Mouse (Mus musculus) CH12.LX (cell line): ENCODE data around the gene Gdpd5.

Experiments
- BHLHE40 ChIP-seq: IDR thresholded peaks from 2 replicates; pipeline ENCODE4 v1.6.1; 2011; ENCODE audit warnings: mild to moderate bottlenecking, low read depth, low read length, improper control_type of control experiment
- CHD1 ChIP-seq: IDR thresholded peaks from 2 replicates; pipeline ENCODE4 v1.6.1; 2012; ENCODE audit warnings: low read depth, low read length, improper control_type of control experiment, inconsistent platforms
- CHD2 ChIP-seq: IDR thresholded peaks from 2 replicates; pipeline ENCODE4 v1.6.1; 2011; ENCODE audit warnings: low read length, improper control_type of control experiment
- CTCF ChIP-seq, 2 experiments: IDR thresholded peaks in 1 of 2; conservative IDR thresholded peaks in 1 of 2; 2 replicates each; pipeline ENCODE4 v1.5.1; 2011 to 2012; ENCODE audit warnings: low read depth in 2 of 2, low read length in 2 of 2, improper control_type of control experiment in 1 of 2, inconsistent platforms in 1 of 2, mild to moderate bottlenecking in 1 of 2, moderate library complexity in 1 of 2
- ELF1 ChIP-seq: IDR thresholded peaks from 2 replicates; pipeline ENCODE4 v1.6.1; 2014; ENCODE audit warnings: low read depth, mild to moderate bottlenecking, inconsistent platforms, low read length, improper control_type of control experiment
- EP300 ChIP-seq: IDR thresholded peaks from 2 replicates; pipeline ENCODE4 v1.6.1; 2011; ENCODE audit warnings: low read length, improper control_type of control experiment
- HCFC1 ChIP-seq: IDR thresholded peaks from 2 replicates; pipeline ENCODE4 v1.6.1; 2012; ENCODE audit warnings: low read depth, mild to moderate bottlenecking, inconsistent platforms, low read length, improper control_type of control experiment
- KAT2A ChIP-seq: IDR thresholded peaks from 2 replicates; pipeline ENCODE4 v1.6.1; 2012; ENCODE audit warnings: low read length, improper control_type of control experiment, inconsistent platforms; ENCODE audit not compliant: insufficient replicate concordance
- MXI1 ChIP-seq: IDR thresholded peaks from 2 replicates; pipeline ENCODE4 v1.6.1; 2011; ENCODE audit warnings: mild to moderate bottlenecking, low read depth, low read length, improper control_type of control experiment
- NRF1 ChIP-seq: IDR thresholded peaks from 2 replicates; pipeline ENCODE4 v1.6.1; 2014; ENCODE audit warnings: low read depth, mild to moderate bottlenecking, inconsistent platforms, low read length, improper control_type of control experiment, moderate library complexity
- POLR2A ChIP-seq: IDR thresholded peaks from 2 replicates; pipeline ENCODE4 v1.6.1; 2011; ENCODE audit warnings: low read depth, mild to moderate bottlenecking, improper control_type of control experiment, low read length
- RAD21 ChIP-seq: IDR thresholded peaks from 2 replicates; pipeline ENCODE4 v1.6.1; 2011; ENCODE audit warnings: low read depth, mild to moderate bottlenecking, low read length, improper control_type of control experiment, moderate library complexity
- USF2 ChIP-seq: conservative IDR thresholded peaks from 2 replicates; pipeline ENCODE4 v1.6.1; 2011; ENCODE audit warnings: low read depth, low read length, improper control_type of control experiment
- ZC3H11A ChIP-seq: IDR thresholded peaks from 2 replicates; pipeline ENCODE4 v1.6.1; 2012; ENCODE audit warnings: low read depth, mild to moderate bottlenecking, inconsistent platforms, low read length, improper control_type of control experiment

- TF ChIP-seq EP300, result no peak
- no peak for TF ChIP-seq NRF1
- no peak for TF ChIP-seq CTCF (conservative IDR thresholded peaks at IDR 0.05 in 1 of 2, IDR thresholded peaks at IDR 0.05 in 1 of 2; ENCODE audit: low read depth in 2 of 2, low read length in 2 of 2)
- no peak for TF ChIP-seq CHD1
- no peak; the same call in 1 of the 2 replicates for TF ChIP-seq HCFC1
- TF ChIP-seq ELF1, result no peak; the same call in 1 of the 2 replicates
- TF ChIP-seq USF2, result no peak
- peak; percentile 55 for TF ChIP-seq POLR2A
- no peak for TF ChIP-seq MXI1
- TF ChIP-seq RAD21, result no peak
- TF ChIP-seq KAT2A, result no peak
- no peak for TF ChIP-seq ZC3H11A
- TF ChIP-seq BHLHE40, result no peak
- TF ChIP-seq CHD2, result peak; percentile 21; the same call in 1 of the 2 replicates
These were observed 21.0 kb upstream of the Gdpd5 start for GRCm38 (mm10) chr7:99360021-99360802.
